Mouse (Mus musculus): ENCODE results near the gene Abhd17a.

DNA sequence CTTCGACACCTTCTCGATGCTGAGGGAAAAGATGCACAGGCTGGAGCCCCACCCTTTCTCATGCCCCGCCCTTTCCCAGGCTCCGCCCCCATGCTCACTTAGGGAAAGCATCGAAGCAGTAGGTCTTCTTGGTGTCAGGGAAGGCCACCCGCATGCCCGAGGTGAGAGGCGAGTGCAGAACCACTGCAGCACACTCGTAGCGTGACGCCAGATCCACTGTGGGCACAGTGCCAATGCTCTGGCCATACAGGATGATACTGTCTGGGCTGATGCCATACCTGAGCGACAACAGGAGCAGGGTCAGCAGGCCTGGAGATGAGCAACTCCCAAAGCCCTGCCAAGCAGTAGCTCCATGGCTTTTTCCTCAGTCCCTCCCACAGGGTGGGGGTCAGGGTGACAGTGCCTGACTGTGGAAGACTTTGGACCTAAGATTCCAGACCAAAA lies 6.1 kb downstream of the Abhd17a start:
- TF ChIP-seq POLR2A (IDR thresholded peaks at IDR 0.05; ENCODE audit: low read depth, low read length) (no peak), CTCF (IDR thresholded peaks at IDR 0.05; ENCODE audit: extremely low read depth, insufficient read depth, insufficient read length, insufficient replicate concordance) (no peak)
